In the genomic region with DNA sequence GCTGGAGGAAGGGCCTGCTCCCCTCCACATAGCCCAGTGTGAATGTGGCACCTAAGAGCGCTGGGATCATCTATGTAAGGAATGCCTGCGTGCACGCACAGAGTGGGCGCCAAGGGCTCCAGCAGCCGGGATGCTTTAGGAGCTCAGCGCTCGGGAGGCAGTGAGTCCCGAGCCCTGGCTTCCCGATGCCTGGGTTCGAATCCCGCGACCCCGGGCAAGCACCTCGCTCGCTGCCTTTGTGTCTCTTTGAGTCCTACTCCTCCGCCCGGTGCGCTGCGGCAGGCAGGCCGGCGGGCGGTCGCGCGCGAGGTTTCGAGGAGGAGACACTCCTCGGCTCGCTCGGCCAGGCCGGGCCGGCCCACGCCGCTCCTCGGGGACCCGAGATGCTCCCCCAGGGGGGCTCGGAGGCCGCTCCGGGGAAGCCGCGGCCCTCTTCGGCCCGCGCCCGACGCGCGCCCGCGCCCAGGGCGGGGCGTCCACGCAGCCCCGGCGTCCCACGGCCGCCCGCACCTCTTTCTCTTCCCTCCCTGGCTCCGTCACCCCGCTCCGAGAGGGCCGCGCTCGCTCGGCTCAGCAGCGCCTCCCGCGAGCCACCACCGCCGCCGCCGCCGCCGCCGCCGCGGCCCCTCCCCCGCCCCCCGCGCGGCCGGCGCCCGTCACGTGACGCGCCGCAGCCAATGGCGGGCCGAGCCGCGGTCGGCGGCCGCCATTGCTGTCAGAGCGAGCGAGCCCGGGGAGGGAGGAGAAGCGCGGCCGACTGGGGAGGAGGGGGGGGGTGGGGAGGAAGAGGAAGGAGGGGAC, we compare ENCODE assay signal across 8 mouse cellular contexts. TPM values are rescaled to one million over a fixed set of nuclear protein-coding genes. Genes with fewer than 3 reads are reported as not detected.
DNase-seq lines count a peak whose midpoint lies in the region; ATAC-seq lines count a peak whose summit lies in the region.

No protein-coding gene starts in this region.

- peak overlapping the region; percentile 71 for H3K4me2 ChIP-seq in hindbrain, embryonic 15.5 days

- peak overlapping the region; percentile 79 for H3K4me3 ChIP-seq in hindbrain, embryonic 15.5 days

- peak; percentile 72 for DNase-seq in R1 (ENCODE audit: low read depth, low spot score)
- DNase-seq in cerebellum, postnatal 14 days: peak; percentile 88 to 91
- DNase-seq in frontal cortex, postnatal 36 days (ENCODE audit: low spot score in 2 of 2): peak; percentile 75 to 77
- DNase-seq in left cerebral cortex, adult 8-10 months (ENCODE audit: low spot score in 2 of 2): peak; percentile 62 to 66
- peak; percentile 87 for DNase-seq in right cerebral cortex, adult 18-20 months
- peak; percentile 47 for DNase-seq in urinary bladder, postnatal 10 days (ENCODE audit: low spot score)

- H3K27me3 ChIP-seq in hindbrain, embryonic 15.5 days: no peaks in the 10 kb centered on the region

- H3K9ac ChIP-seq in hindbrain, embryonic 15.5 days: peak overlapping the region; percentile 91

- WGBS in hindbrain, embryonic 15.5 days: under 1% methylated on average over 47 of the region's 101 CpGs

- peak; percentile 94 for ATAC-seq in hindbrain, embryonic 15.5 days (ENCODE audit: low FRiP score, low read depth)
- peak; percentile 70 for ATAC-seq in megakaryocyte, adult 5-6 weeks (ENCODE audit: poor library complexity, severe bottlenecking)

- no peaks in the 10 kb centered on the region for H3K9me3 ChIP-seq in hindbrain, embryonic 15.5 days

- peak overlapping the region; percentile 96 for H3K27ac ChIP-seq in hindbrain, embryonic 15.5 days (replicated peaks)

- H3K4me1 ChIP-seq in hindbrain, embryonic 15.5 days (replicated peaks): peaks cover 34% of the 10 kb centered on the region

- no peaks in the 10 kb centered on the region for H3K36me3 ChIP-seq in hindbrain, embryonic 15.5 days

RNA-seq across cellular contexts. Expression of a gene that starts 0.7 kb away (rescaled TPM):
- 13.7 and 14.7 TPM in 2 replicates for polyA plus RNA-seq in hindbrain, embryonic 15.5 days (2015; fragmentation: Nextera tagmentation; extraction: Ambion mirVana)
- 100 to 1,000 TPM in 2 of 4 experiments, 10 to 100 TPM in 2; 91.8 to 110 (median 101) TPM for total RNA-seq in left cerebral cortex, adult 8-10 months (2022)
- total RNA-seq in megakaryocyte, adult 5-6 weeks (2015): 25.6 and 30.7 TPM in 2 replicates
- 21.5 and 31.8 TPM in 2 replicates for total RNA-seq in megakaryocyte, adult 5-6 weeks (2017)

Comparison
In these comparisons a context has a peak if more than half of its experiments do, and no peak if none do; other contexts are left out.
1. Peak in every context shown above with its lines: DNase-seq, ATAC-seq, H3K4me3 ChIP-seq and H3K27ac ChIP-seq.